Mouse (Mus musculus): ENCODE measurements around the gene Col17a1. TPM values are rescaled to one million over a fixed set of nuclear protein-coding genes. Genes with fewer than 3 reads are reported as not detected.

Gene Col17a1
- polyA plus RNA-seq, 1 experiment from 2014 or later = 8.5 TPM

DNA sequence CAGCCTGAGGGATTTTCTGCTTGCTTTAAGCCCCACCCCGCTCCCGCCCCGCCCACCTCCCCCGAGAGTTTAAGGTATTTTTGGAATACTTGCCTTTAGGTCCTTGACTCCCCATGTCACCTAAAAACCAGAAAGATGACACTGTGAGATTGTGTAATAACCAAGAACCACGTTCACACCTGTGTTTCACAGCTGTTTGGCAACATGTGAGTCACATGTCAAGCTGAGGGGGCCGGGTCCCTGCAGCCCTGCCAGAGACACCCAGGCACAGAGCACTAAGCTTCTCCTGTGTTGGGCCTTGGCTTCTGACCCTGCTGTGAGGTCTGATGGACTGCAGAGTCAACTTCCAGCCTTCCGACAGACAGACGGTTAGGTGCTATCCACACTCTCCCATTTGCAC is 24.3 kb downstream of the Col17a1 start:
- Histone ChIP-seq H3K9me3 (no peaks in the 10 kb centered on the region), H3K4me2 (replicated peaks) (no peak overlapping the region), H3K4me3 (no peak overlapping the region), H3K27me3 (no peaks in the 10 kb centered on the region), H3K9ac (no peak overlapping the region), H3K27ac (no peak overlapping the region), H3K36me3 (no peaks in the 10 kb centered on the region), H3K4me1 (peaks cover 10% of the 10 kb centered on the region; the same call in 1 of the 2 replicates)
- no peak for ATAC-seq (ENCODE audit: insufficient number of reproducible peaks, insufficient read depth, low FRiP score, low TSS enrichment)
- WGBS = 61% methylated on average over 8 of the region's 8 CpGs

DNA sequence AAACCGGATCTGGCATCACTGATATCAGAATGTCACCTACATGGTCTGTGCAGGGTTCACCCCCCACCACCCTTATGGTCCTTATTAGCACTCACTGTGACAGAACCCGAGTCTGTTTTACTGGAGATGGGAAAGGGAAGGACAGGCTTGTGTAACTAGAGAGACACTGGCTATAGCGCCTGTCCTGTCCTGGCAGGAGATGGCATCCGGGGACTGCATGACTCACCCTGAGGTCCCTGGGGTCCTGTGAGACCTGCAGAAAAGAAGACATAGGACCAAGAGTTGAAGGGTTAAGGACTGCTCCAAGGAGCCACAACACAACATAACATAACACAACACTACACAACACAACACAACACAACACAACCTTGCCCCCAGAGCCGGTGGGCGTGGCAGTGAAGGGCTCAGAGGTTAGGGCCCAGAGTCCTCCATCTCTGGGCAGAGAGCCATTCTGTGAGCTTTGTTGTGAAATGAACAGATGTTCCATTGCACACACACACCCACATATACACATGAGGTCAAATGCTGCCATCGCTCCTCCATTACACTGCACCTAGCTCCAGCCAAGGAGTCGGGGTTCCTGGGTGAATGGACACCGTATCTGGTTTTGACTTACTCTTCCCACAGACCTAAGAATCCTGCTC is 32.0 kb downstream of the Col17a1 start:
- Histone ChIP-seq H3K27ac (no peak overlapping the region), H3K9ac (no peak overlapping the region), H3K4me2 (replicated peaks) (no peak overlapping the region), H3K9me3 (no peaks in the 10 kb centered on the region), H3K36me3 (no peaks in the 10 kb centered on the region), H3K27me3 (no peaks in the 10 kb centered on the region), H3K4me3 (no peak overlapping the region), H3K4me1 (peaks cover 11% of the 10 kb centered on the region; the same call in 1 of the 2 replicates)
- WGBS = 87% methylated on average over 9 of the region's 9 CpGs
- ATAC-seq (ENCODE audit: insufficient number of reproducible peaks, insufficient read depth, low FRiP score, low TSS enrichment) = no peak

DNA sequence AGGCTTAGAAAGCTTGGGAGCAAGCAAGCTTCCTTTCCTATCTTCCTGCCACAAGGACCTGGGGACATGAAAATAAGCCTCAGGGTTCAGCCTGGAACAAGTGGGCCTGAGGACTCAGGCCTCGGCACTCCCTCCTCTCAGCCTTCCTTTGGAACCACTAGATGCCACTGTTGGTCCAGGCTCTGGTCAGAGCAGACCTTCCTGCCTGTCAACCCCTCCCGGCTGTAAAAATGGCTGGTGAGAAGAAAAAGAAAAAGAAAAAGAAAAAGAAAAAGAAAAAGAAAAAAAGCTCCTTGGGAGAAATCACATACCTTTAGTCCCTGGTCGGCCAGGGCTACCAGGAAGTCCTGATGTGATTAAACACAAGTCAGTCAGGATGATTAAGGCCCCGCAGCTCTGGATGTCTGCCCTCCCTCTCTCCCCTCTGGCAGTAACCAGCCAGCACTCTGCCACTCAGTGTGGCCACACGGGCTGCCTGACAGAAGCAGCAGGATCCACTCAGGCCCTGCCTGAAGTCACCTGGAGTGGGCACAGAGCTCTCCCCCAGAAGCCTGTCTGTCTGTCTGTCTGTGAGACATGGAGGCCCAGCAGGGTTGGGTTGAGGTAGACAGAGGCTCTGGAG is 32.9 kb downstream of the Col17a1 start:
- H3K4me2 ChIP-seq (replicated peaks) = no peak overlapping the region
- no peak overlapping the region for H3K4me3 ChIP-seq
- H3K36me3 ChIP-seq = no peaks in the 10 kb centered on the region
- 15% methylated on average over 5 of the region's 5 CpGs for WGBS
- peak overlapping the region; percentile 72; the same call in 1 of the 2 replicates for H3K27ac ChIP-seq
- H3K9me3 ChIP-seq = no peaks in the 10 kb centered on the region
- peaks cover 11% of the 10 kb centered on the region; the same call in 1 of the 2 replicates for H3K4me1 ChIP-seq
- H3K9ac ChIP-seq = peak overlapping the region; percentile 7; the same call in 1 of the 2 replicates
- ATAC-seq (ENCODE audit: insufficient number of reproducible peaks, insufficient read depth, low FRiP score, low TSS enrichment) = 0 out of 2 replicates have a peak, but pooled peaks have one; percentile 23
- H3K27me3 ChIP-seq = no peaks in the 10 kb centered on the region

DNA sequence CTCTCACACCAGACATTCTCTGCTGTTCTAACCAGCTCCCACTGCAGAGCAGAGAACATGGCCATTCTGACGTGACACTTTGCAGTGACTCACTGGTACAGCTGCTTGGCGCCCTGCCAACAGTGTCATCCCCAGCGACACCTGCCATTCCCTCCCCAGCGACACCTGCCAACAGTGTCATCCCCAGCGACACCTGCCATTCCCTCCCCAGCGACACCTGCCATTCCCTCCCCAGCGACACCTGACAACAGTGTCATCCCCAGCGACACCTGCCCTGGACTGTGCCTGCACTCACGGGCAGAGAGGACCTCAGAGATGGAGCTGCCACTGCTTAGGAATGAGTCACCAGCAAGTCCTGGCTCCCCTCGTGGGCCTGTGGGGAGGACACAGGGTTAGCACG is 37.0 kb downstream of the Col17a1 start:
- H3K36me3 ChIP-seq = 0 out of 2 replicates have a peak, but pooled peaks cover 3% of the 10 kb centered on the region
- no peak overlapping the region for H3K27ac ChIP-seq
- no peak overlapping the region for H3K4me3 ChIP-seq
- no peak overlapping the region for H3K4me2 ChIP-seq (replicated peaks)
- H3K27me3 ChIP-seq = no peaks in the 10 kb centered on the region
- ATAC-seq (ENCODE audit: insufficient number of reproducible peaks, insufficient read depth, low FRiP score, low TSS enrichment) = no peak
- H3K4me1 ChIP-seq = peaks cover 11% of the 10 kb centered on the region; the same call in 1 of the 2 replicates
- no peaks in the 10 kb centered on the region for H3K9me3 ChIP-seq
- 80% methylated on average over 11 of the region's 11 CpGs for WGBS
- no peak overlapping the region for H3K9ac ChIP-seq

DNA sequence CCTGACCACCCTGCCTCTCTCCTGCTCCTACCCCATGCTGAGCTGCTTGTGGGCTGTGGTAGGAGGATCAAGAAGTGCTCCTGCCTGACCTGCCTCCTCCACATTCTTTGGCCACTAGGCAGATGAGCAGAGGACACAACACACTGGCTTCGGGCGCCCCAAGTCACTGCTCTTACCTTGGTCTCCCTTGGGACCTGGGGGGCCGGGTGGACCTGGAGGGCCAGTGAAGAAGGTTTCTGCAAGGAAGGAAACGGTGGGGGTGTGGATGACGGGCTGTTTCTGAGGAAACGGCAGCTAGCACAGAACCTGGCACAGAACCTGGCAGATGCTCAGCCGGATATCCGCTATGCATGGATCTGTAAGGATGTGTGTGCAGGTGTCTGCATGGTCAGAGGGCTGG is 38.7 kb downstream of the Col17a1 start:
- H3K4me3 ChIP-seq = no peak overlapping the region
- H3K4me2 ChIP-seq (replicated peaks) = no peak overlapping the region
- ATAC-seq (ENCODE audit: insufficient number of reproducible peaks, insufficient read depth, low FRiP score, low TSS enrichment) = no peak
- 0 out of 2 replicates have a peak, but pooled peaks cover 3% of the 10 kb centered on the region for H3K4me1 ChIP-seq
- H3K9ac ChIP-seq = no peak overlapping the region
- H3K36me3 ChIP-seq = 0 out of 2 replicates have a peak, but pooled peaks cover 3% of the 10 kb centered on the region
- H3K9me3 ChIP-seq = no peaks in the 10 kb centered on the region
- no peaks in the 10 kb centered on the region for H3K27me3 ChIP-seq
- no peak overlapping the region for H3K27ac ChIP-seq
- 92% methylated on average over 8 of the region's 8 CpGs for WGBS

DNA sequence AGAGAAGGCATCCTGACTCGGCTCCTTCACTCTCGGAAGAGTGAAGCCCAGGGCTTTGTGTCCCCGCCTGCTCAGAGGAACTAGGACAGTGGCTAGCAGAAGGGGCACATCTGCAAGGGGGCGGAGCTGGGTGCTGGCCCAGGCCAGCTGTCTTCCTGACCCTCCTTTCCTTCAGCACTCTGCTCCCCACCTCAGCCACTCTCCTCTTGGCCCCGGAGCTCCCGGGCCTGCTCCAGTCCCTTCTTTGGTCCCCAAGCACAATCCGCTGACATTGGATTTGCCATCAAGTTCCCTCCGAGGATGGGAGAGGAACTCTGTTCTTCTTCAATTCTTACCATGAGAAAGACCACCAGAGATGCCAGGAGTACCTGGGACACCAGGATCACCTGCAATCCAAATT is 39.6 kb downstream of the Col17a1 start:
- no peak for ATAC-seq (ENCODE audit: insufficient number of reproducible peaks, insufficient read depth, low FRiP score, low TSS enrichment)
- Histone ChIP-seq H3K36me3 (peaks cover 7% of the 10 kb centered on the region; the same call in 1 of the 2 replicates), H3K4me3 (no peak overlapping the region), H3K4me2 (replicated peaks) (no peak overlapping the region), H3K4me1 (0 out of 2 replicates have a peak, but pooled peaks cover 3% of the 10 kb centered on the region), H3K9me3 (no peaks in the 10 kb centered on the region), H3K27ac (no peak overlapping the region), H3K27me3 (no peaks in the 10 kb centered on the region), H3K9ac (no peak overlapping the region)
- 65% methylated on average over 8 of the region's 8 CpGs for WGBS

DNA sequence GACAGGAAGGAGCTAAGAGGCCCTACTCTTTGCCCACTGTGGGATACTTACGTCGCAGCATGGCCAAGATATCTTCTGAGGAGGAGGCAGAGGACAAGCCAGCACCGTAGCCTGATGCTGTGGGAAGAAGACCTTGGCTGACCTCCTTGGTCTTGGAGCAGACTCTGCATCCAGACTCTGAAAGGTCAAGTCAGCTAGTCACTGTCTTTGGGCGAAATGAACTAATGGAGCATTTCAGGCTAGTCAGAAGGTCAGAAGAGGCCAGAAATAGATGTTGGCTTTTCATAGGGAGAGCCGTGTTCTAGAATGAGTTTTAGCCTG is 40.8 kb downstream of the Col17a1 start:
- Histone ChIP-seq H3K9me3 (no peaks in the 10 kb centered on the region), H3K4me1 (0 out of 2 replicates have a peak, but pooled peaks cover 3% of the 10 kb centered on the region), H3K27me3 (no peaks in the 10 kb centered on the region), H3K4me2 (replicated peaks) (no peak overlapping the region), H3K27ac (no peak overlapping the region), H3K9ac (no peak overlapping the region), H3K36me3 (peaks cover 14% of the 10 kb centered on the region), H3K4me3 (no peak overlapping the region)
- 89% methylated on average over 5 of the region's 5 CpGs for WGBS
- ATAC-seq (ENCODE audit: insufficient number of reproducible peaks, insufficient read depth, low FRiP score, low TSS enrichment) = no peak

DNA sequence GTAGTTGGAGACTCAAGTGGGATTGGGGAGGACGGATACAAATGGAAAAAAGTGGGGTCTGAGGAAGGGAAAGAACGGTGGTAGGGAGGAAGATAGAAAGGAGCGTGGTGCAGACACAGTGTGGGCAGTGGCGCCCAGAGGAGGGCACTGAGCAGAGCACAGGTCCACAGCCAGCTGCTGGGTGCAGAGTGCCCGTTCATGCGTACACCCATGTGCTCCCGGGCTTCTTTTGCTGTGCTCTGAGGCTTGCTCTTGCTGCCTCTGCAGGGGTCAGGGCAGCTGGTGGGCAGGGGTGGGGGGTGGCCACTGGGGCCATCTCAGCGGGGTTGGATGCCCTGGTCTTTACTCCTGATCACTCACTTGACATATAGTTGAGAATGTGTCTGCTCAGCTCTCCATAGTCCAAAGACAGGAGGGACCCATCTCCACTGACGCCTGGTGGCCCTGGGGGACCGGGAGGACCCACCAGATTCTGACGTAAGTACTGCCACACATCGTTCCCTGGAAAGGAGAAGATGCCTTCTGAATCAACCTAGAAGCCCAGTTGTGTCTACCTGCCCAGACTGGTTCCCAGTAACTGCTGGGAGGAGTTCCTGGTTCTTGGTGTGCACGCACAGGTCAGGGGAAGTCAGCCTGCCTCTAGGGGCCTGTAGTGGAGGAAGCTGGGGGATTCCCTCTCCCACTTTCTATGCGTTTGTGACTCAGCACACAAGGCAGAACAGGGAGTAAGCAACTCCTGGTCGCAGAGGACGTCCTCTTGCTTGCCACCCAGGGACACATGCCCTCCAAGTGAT is 41.3 kb downstream of the Col17a1 start:
- 90% methylated on average over 16 of the region's 16 CpGs for WGBS
- no peaks in the 10 kb centered on the region for H3K9me3 ChIP-seq
- ATAC-seq (ENCODE audit: insufficient number of reproducible peaks, insufficient read depth, low FRiP score, low TSS enrichment) = no peak
- H3K4me1 ChIP-seq = no peaks in the 10 kb centered on the region
- no peaks in the 10 kb centered on the region for H3K27me3 ChIP-seq
- H3K27ac ChIP-seq = no peak overlapping the region
- H3K36me3 ChIP-seq = peaks cover 14% of the 10 kb centered on the region
- no peak overlapping the region for H3K4me2 ChIP-seq (replicated peaks)
- H3K4me3 ChIP-seq = no peak overlapping the region
- no peak overlapping the region for H3K9ac ChIP-seq

DNA sequence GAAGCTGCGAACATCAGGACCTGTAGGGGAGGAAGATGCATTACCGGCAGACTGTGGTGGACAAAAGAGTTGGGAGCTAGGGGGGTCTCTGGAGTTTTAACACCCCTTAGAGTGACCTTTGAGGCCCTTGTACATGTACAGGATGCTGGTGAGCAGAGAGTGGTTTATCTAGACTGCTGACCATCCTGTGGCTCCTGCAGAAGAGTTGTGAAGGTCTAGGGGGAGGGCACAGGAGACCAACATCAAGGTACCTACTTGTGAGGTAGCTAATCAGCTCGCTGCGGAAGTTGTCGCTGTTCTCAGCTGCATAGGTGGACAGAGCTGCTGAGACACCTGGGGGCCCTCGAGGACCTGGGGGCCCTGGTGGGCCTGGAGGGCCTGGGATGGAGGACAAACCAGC is 42.8 kb downstream of the Col17a1 start:
- Histone ChIP-seq H3K4me3 (no peak overlapping the region), H3K9me3 (no peaks in the 10 kb centered on the region), H3K27ac (no peak overlapping the region), H3K27me3 (no peaks in the 10 kb centered on the region), H3K4me2 (replicated peaks) (no peak overlapping the region), H3K4me1 (no peaks in the 10 kb centered on the region), H3K9ac (no peak overlapping the region), H3K36me3 (peaks cover 14% of the 10 kb centered on the region)
- no peak for ATAC-seq (ENCODE audit: insufficient number of reproducible peaks, insufficient read depth, low FRiP score, low TSS enrichment)
- WGBS = 93% methylated on average over 6 of the region's 6 CpGs

DNA sequence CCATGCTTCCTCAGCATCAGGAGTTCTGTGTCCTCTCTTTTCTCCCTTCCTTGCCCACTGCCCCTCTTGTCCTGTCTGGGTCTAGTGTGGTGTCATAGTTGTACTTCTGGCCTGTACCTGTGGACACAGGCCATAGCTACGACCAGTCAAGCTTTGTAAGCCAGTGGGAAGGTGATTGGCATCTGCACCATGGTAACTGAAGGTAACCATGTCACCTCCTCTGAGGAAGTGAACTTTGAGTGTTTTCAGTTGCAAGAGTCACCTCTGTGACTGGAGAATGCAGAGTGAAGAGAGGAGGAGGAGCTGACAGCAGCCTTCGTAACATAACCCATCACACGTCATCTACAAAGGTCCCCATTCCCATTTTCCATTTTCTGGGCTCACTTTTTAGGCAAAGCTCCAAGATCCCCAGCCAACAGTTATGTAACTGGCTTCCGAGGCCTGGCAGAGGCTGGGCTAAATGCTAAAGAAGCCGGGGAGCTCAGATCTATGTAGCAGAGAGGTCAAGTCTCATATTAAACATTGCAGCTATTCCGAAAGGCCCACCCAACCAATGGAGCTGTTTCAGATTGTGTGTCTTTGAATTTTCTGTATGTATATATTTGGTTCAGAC is 45.3 kb downstream of the Col17a1 start:
- no peaks in the 10 kb centered on the region for H3K9me3 ChIP-seq
- ATAC-seq (ENCODE audit: insufficient number of reproducible peaks, insufficient read depth, low FRiP score, low TSS enrichment) = no peak
- no peaks in the 10 kb centered on the region for H3K4me1 ChIP-seq
- H3K4me3 ChIP-seq = no peak overlapping the region
- H3K27ac ChIP-seq = no peak overlapping the region
- H3K36me3 ChIP-seq = peaks cover 17% of the 10 kb centered on the region
- 87% methylated on average over 6 of the region's 6 CpGs for WGBS
- no peak overlapping the region for H3K4me2 ChIP-seq (replicated peaks)
- no peak overlapping the region for H3K9ac ChIP-seq
- no peaks in the 10 kb centered on the region for H3K27me3 ChIP-seq

DNA sequence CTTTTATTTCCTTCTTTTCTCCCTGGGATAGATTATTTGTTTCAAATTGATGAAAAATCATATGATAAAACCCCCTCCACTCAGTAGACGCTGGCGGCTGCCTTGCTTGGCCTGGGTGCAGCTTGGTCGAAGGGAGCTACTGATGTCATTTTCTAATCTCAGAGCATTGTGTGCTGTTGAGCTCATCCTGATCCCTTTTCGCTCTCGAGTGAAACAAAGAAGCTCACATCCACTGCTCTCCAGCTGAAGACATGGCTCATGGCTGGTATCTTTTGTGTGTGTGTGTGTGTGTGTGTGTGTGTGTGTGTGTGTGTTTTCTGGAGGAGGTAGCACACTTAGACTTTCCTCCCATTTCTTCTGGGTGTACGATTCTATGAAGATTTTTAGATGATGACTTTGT is 46.3 kb downstream of the Col17a1 start:
- ATAC-seq (ENCODE audit: insufficient number of reproducible peaks, insufficient read depth, low FRiP score, low TSS enrichment) = no peak
- 76% methylated on average over 6 of the region's 6 CpGs for WGBS
- Histone ChIP-seq H3K4me1 (no peaks in the 10 kb centered on the region), H3K4me3 (no peak overlapping the region), H3K4me2 (replicated peaks) (no peak overlapping the region), H3K9ac (no peak overlapping the region), H3K27me3 (no peaks in the 10 kb centered on the region), H3K9me3 (no peaks in the 10 kb centered on the region), H3K27ac (no peak overlapping the region), H3K36me3 (peaks cover 23% of the 10 kb centered on the region)
